Mouse (Mus musculus) ovary, postnatal 14 days (tissue): ENCODE results near the gene Flot1.
A peak's percentile ranks its signal among the peaks of the same experiment; 100 is the strongest.

ENCODE experiments used
- DNase-seq: peaks from one replicate; pipeline ENCODE4 v3.0.0; 2022; ENCODE audit warnings: low spot score

Flot1 gene

DNA sequence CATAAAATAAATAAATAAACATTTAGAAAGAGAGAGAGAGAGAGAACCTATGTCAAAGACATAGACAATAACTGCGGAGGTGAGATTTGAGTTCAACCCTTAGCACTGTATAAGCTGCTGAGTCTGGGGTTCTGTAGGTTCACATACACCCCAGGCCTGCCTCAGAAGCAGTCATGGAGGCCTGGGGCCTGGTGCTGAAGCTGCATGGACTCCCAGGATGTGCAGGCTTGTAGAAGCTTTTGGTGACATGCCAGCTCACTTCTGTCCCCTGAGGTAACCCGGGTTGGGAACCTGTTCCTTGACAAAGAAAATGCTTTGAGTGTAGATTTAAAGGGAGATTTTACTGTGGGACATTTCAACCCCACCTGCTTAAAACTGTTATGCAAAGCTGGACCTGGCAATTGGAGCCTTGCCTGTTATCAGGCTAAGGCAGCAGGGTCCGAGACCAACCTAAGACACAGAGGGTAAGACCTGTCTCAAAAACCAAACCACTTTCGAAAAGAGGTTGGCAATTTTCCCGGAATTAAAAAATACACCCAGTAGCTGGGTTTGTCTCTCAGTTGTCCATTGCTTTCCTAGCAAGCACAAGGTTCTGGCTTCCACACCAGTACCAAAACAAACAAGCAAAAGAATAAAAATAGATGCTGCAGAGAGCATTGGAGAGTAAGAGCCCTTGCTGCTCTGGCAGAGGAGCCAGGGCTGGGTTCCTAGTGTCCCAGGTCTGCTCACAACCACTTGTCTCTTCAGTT, 12.0 kb upstream of the Flot1 start:
- DNase-seq = no peak

DNA sequence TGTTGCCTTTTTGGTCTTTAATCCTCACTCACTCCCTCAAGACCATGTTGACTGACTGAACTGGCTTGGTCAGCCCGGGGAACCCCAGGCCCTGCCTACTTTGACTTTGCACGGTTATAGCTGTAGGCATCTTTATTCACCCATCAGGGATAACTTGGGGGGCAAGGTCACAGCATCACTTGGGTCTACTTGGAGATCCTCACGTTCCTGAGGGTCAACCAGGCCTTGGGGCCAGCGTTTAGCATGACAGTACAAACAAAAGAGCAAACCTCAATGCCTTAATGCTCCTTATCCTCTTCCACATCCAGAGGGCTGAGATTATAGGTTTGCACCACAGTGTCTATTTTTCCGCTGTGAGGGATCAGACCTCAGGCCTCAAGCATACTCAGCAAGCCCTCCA, 10.7 kb upstream of the Flot1 start:
- no peak for DNase-seq

DNA sequence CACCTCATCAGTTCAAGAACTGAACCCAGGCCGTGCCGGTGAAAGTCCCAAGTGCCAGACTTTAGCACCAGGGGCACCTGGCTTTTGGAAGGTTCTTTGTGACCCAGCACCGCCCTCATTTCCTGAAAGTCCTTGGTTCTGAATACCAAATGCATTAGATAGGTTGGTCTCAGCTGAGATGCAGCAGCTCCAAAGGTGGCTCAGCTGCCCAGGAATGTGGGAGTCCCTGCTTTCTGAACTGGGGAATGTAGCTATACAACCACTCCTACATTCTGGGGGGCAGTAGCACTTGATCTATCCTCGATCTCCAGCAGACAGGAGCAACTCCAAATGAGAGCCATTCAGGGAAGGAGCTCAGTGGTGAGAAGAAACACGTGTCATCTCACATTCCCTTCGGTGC, 10.3 kb upstream of the Flot1 start:
- DNase-seq = no peak

DNA sequence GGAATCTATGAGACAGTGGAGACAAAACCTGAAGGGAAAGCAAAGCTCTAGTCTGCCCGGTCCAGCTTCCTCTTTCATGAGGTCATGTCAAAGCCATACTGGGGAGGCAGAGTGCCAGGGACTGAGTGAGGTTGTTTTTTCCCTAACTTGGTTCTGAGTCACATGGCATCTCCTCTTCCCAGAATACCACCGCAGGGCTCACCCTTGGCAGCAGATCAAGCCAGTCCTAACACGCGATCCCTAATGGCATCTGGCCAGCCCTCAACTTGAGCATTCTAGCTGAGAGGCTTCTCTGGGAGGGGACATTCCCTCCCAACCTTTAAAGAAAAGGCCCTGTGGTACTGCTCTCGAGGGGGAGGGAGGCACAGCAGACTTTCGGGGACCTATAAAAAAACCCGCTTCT, 9.8 kb upstream of the Flot1 start:
- DNase-seq = peak; percentile 83

DNA sequence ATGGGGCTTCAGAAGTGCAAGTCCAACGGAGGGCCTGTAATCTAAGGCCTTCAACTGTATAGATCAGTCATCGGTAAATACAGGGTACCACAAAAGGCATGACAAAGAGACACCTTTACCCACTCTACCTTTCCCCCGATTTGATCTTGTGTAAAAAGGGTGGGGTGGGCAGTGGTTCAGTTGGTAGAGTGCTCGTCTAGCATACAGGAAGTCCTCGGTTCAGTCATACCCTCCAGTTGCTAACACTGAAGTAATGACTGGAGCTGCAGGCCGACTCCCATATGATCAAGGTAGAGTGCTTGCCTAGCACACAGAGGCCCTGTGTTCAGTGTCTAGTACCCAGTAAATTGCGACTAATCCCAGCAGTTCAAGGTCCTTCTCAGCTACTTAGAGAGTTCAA, 9.4 kb upstream of the Flot1 start:
- no peak for DNase-seq

DNA sequence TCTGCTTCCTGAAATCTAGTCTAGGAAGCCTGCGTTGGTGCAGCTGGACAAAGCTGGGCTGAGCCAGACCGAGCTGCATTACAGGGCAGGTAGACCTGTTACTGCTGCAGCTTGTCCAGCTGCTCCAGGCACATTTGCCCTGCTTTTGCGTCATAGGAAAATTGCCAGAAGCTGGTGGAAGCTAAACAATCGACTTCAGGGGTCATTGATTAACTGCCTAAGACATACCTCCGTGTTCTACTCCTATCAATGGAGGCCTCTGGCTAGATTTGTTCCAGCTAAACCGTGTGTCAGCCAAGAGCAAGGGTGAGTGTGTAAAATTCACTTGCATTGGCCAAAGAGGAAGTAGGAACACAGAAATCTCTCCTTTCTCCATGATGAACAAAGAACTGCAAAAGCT, 8.4 kb upstream of the Flot1 start:
- no peak for DNase-seq

DNA sequence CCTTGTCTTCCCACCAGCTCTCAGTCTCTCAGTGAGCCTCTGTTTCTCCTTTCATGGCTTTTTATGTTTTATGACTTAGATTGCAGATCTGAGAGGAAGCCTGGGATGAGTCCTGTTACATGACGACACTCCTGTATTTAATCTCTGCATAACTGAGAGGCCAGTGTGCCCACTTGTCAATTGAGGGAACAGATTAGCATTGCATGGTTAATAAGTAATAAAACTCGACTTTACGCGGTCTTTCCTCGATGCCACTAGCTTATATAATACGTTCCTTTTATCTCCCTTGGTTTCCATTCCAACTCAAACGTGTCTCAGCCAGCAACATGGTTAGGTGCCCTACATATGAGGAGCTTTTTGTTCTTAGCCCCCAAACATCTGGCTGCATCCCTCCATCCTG, 7.2 kb upstream of the Flot1 start:
- DNase-seq = no peak

DNA sequence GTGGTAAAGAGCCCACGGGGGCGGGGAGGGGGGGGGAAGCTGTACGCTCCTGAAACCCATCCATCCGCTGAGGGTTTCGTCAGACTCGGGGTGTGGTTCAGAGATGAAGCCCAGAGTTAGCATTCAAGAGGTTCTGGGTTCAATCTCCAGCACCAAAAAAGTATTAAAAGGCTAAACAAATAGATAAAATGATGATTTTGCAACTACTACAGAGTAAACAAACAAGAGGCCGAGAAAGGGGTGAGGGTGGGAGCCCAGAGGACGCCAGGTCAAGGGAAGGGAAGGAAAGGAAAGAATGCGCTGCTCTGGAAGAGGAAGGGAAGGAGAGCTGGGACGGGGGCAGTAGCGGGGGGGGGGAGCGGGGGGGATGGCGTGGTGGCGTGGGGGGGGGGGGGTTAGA, 6.3 kb upstream of the Flot1 start:
- DNase-seq = no peak

DNA sequence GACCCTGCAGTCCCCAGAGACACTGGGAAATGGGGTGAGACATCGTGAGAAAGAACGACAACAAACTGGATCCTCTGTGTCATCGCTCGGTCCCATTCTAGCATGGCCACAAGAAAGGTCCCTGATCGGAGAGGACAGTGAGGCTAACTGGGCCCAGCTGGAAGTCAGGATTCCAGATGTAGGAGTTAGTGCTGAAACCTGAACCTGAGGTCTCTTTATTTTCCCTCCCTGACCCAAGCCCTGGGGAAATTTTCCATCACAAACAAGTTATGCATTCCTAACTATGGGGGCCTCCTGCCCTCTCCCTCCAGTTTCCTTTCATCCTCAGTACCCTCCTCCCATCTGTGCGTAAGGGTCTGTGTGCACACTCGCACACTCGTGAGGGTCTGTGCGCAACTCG, 5.8 kb upstream of the Flot1 start:
- no peak for DNase-seq

DNA sequence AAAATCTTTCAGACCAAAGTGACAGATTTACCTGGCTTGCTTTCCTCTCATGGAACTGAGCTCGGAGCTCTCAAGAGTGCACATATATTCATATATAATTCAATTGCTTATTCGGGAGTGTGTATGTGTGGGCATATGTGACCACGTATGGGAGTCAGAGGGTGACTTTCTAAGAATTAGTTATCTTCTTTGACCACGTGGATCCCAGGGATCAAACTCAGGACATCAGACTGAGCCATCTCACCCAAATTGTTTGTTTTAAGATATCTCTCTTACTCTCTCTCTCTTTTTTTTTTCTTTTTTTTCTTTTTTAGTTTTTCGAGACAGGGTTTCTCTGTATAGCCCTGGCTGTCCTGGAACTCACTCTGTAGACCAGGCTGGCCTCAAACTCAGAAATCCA, 2.9 kb upstream of the Flot1 start:
- DNase-seq = no peak

DNA sequence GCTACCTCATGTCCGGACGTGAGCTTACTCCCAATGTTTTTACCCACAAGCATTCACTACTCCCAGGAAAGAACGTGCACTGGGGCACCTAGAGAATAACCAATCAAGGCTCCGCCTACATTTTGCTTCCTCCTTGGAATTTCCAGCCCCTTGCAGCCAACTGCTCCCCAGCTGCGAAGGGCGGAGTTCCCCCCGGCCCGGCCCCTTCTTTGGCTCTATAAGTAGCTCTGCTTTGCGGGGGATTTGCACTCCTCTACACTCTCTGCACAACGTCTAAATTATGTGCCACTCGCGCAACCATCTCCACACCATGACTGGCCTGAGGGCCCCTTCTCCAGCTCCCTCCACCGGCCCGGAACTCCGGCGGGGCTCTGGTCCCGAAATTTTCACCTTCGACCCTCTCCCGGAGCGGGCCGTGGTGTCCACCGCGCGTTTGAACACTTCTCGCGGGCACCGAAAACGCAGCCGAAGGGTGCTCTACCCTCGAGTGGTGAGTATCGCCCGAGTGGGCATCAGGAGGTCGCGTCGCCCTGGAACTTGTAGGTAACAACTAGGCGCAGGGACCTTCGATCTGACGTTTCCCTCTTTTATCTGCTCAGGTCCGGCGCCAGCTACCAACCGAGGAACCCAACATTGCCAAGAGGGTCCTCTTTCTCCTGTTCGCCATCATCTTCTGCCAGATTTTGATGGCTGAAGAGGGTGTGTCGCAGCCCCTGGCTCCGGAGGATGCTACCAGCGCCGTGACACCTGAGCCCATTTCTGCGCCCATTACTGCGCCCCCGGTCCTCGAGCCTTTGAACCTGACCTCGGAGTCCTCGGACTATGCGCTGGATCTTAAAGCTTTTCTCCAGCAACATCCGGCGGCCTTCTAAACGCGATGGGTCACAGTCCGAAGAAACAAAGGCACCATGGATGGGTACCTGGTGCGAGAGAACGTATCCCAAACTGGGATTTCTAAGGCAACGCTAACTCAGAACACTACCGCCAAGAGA, 1.3 kb upstream of the Flot1 start, which contains the start of gene Ier3:
TSS of gene Ier3 (plus strand) at position 246 of the 992 bp plus-strand sequence.
- peak; percentile 83 for DNase-seq

DNA sequence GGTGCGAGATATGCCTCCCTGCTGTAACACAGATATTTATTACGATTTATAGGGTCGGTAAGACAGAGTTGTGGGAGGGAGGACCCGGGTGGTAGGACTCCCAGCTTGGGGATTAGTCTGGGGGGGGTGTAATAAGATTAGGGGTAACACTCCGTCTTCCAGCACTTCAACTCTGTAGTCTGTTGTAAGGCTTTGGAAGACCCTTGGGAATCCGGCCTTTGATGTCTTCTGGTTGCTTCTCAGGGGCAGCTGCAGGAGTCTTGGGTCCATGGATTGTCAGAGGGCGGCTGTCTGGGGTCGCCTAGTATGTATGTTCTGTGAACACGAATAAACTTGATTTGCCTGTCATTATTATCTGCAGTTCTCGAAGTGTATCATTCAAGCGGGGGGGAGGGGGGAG, 466 bp upstream of the Flot1 start:
- DNase-seq = no peak

DNA sequence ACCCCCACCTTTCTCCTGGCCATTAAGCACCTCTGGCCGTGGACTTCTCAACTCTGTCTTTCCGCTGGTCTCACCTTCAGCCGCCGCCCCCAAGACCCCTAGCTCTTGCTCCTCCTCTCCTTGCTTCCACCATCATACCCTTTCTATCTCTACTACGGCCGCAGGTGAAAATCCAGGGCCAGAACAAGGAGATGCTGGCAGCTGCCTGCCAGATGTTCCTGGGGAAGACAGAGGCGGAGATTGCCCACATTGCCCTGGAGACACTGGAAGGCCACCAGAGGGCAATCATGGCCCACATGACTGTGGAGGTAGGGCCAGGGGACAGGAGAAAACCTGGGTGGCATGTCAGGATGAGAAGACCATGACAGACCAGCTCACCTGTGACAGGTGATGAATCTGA, 1.4 kb downstream of the Flot1 start:
- DNase-seq = no peak

DNA sequence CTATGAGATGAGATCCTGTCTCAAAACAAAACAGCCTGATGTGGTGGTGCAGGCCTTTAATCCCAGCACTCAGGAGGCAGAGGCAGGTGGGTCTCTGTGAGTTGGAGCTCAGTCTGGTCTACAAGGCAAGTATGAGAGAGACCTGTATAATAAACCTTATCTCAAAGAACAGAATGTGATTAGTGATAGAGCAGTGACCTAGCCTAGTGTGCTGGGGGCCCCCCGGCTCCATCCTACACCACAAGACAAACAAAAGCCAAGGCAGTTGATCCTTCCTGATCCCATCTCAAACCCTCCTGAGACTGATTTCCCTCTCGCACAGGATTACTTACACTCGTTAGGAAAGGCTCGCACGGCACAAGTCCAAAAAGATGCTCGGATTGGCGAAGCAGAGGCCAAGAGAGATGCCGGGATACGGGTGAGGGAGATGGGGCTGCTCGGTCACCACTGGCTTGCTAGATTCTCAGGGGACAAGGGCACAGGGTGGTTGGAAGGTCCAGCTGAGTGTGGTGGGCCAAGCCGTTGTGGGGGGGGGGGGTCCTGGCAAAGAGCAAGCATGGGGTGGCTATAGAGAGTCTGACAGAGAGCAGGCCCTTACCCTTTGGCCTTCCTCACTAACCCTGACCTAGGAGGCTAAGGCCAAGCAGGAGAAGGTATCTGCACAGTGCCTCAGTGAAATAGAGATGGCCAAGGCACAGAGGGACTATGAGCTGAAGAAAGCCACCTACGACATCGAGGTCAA, 2.2 kb downstream of the Flot1 start:
- DNase-seq = no peak

DNA sequence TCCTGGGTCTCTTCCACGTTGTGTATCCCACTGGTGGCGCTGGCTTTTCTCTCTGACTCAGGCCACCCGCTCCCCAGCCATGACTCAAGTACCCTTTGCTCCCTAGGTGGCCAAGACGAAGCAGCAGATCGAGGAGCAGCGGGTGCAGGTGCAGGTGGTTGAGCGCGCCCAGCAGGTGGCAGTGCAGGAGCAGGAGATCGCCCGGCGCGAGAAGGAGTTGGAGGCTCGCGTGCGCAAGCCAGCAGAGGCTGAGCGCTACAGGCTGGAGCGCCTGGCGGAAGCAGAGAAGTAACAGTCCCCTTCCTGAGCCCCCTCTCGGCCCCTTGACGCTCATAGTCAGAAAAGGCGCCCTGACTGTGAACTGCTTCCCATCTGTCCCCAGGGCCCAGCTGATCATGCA, 6.7 kb downstream of the Flot1 start:
- peak; percentile 79 for DNase-seq

DNA sequence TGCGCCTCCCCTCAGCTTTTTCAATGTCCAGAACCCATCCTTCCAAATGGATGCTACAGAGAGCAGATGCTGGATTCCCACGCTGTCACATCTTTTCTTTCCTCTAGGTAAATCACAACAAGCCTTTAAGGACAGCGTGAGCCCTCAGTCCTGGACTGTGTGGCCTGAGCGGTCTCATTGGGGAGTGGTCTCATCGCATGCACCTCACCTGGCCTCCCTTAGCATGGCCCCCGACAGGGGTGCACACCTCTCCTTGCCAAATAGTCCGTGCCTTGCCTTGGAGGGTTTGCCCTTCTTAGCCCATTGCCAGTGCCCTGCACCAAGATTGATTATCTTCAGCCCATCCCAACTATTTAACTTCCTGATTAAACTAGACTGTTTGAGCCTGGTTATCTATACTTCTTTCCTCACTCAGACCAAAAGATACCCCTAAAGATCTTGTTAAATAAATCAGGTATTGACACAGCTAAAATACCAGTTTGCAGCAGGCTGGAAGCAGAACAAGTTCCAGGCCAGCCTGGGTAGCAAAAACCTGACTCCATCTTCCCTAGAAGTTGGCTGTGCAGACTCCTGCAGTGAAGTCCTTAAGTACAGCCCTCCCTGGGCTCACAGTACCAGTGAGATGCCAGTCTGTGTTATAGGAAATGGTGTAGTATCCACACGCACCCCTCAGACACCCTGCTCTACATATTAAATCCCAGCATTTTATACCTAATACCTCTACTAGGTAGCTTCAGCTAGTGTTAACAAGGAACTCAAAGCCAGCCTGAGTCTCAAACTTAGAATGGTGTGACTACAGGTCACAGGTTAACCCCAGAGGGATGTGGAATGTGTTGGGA, 9.6 kb downstream of the Flot1 start:
- no peak for DNase-seq

DNA sequence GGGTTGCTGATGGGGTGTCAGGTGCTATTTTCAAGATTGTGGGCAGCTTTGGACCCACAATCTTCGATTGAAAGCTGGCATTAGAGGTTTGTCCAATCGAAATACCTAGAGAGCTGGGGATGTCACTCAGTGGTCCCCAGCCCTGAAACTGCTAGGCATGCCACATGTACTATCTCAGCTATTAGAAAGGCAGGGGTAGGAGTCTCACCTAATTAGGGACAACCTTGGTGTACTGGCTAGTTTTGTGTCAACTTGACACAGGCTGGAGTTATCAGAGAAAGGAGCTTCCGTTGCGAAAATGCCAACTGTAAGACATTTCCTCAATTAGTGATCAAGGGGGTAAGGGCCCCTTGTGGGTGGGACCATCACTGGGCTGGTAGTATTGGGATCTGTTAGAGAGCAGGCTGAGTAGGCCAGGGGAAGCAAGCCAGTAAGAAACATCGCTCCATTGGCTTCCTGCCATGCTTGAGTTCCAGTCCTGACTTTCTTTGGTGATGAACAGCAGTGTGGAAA, 10.3 kb downstream of the Flot1 start:
- DNase-seq = no peak

DNA sequence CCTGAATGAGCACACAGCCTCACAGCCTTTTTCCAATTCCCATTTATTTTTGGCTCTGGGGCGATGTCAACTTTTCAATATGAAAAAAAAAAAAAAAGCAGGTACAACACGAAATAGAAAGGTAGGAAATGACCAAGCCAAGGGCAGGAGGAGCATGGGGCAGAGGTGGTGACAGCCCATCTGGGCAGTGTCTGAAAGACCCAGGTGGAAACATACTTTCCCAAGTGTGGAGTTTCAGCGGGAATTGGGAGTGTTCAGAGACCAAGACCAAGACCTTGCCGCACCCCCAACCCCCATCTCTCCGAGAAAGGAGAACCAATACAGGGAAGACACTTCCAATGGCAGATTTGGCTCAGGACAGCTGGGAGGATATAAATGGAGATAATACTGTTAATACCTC, 10.9 kb downstream of the Flot1 start:
- DNase-seq = no peak

DNA sequence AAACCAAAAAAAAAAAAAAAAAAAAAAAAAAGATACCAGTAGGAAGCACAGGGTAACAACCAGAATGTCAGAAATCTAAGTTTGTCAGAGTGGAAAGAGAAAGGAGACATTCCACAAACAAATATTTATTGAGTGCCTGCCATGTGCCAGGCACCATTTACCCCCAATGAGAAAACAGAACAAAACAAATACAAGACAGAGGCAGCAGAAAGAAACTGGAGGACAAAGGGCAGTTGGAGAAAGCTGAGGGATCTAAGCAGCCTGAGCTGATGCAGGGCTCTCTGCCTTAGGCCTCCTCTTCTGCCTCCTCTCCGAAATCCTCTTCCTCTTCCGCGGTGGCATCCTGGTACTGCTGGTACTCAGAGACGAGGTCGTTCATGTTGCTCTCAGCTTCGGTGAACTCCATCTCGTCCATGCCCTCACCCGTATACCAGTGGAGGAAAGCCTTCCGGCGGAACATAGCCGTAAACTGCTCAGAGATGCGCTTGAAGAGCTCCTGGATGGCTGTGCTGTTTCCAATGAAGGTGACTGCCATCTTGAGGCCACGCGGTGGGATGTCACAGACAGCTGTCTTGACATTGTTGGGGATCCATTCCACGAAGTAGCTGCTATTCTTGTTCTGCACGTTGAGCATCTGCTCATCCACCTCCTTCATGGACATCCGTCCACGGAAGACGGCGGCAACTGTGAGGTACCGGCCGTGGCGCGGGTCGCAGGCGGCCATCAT, 11.8 kb downstream of the Flot1 start:
- DNase-seq = no peak

DNA sequence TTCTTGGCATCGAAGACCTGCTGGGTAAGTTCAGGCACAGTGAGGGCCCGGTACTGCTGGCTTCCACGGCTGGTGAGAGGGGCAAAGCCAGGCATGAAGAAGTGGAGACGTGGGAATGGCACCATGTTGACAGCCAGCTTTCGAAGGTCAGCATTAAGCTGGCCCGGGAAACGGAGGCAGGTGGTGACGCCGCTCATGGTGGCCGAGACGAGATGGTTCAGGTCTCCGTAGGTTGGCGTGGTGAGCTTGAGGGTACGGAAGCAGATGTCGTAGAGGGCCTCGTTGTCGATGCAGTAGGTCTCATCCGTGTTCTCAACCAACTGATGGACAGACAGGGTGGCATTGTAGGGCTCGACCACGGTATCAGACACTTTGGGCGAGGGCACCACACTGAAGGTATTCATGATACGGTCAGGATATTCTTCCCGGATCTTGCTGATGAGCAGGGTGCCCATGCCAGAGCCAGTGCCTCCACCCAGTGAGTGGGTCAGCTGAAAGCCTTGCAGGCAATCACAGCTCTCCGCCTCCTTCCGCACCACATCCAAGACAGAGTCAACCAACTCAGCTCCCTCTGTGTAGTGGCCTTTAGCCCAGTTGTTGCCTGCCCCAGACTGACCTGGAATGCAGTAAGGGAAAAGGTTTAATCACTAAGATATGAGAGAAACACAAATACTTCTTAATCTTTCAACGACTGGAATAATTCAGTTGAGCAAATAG, 12.6 kb downstream of the Flot1 start:
- DNase-seq = no peak
